Mouse (Mus musculus): ENCODE data around the gene Fga. TPM values are rescaled to one million over a fixed set of nuclear protein-coding genes. Genes with fewer than 3 reads are reported as not detected.

Fga gene
- polyA plus RNA-seq, 1 experiment from 2014 or later: not detected

GRCm38 (mm10) chr3:83032746-83033308, 7.0 kb downstream of the Fga start:
- WGBS: 45% methylated on average over 13 of the region's 13 CpGs
- peak overlapping the region; percentile 11 for H3K4me3 ChIP-seq
- H3K4me1 ChIP-seq (replicated peaks): peaks cover 6% of the 10 kb centered on the region; the same call in 1 of the 2 replicates
- H3K4me2 ChIP-seq: peak overlapping the region; percentile 29
- H3K27me3 ChIP-seq: no peaks in the 10 kb centered on the region
- H3K9ac ChIP-seq: no peak overlapping the region
- ATAC-seq (ENCODE audit: low FRiP score): 0 out of 2 replicates have a peak, but pooled peaks have one; percentile 28
- H3K9me3 ChIP-seq: no peaks in the 10 kb centered on the region
- H3K27ac ChIP-seq: no peak overlapping the region
- H3K36me3 ChIP-seq: no peaks in the 10 kb centered on the region

GRCm38 (mm10) chr3:83033801-83034200, 7.9 kb downstream of the Fga start:
- whole genome bisulfite sequencing: 90% methylated on average over 8 of the region's 8 CpGs
- peaks cover 6% of the 10 kb centered on the region; the same call in 1 of the 2 replicates for H3K4me1 ChIP-seq (replicated peaks)
- no peak for ATAC-seq (ENCODE audit: low FRiP score)
- no peak overlapping the region for H3K4me3 ChIP-seq
- H3K27me3 ChIP-seq: no peaks in the 10 kb centered on the region
- no peak overlapping the region for H3K27ac ChIP-seq
- H3K9ac ChIP-seq: no peak overlapping the region
- H3K36me3 ChIP-seq: no peaks in the 10 kb centered on the region
- no peaks in the 10 kb centered on the region for H3K9me3 ChIP-seq
- H3K4me2 ChIP-seq: no peak overlapping the region

GRCm38 (mm10) chr3:83038865-83039264, 13.0 kb downstream of the Fga start:
- WGBS: 87% methylated on average over 2 of the region's 2 CpGs

GRCm38 (mm10) chr3:83039666-83040065, 13.8 kb downstream of the Fga start:
- Histone ChIP-seq H3K36me3 (no peaks in the 10 kb centered on the region), H3K4me1 (replicated peaks) (no peaks in the 10 kb centered on the region), H3K27me3 (no peaks in the 10 kb centered on the region), H3K4me3 (no peak overlapping the region), H3K4me2 (no peak overlapping the region), H3K9me3 (no peaks in the 10 kb centered on the region), H3K9ac (no peak overlapping the region), H3K27ac (no peak overlapping the region)
- 84% methylated on average over 4 of the region's 4 CpGs for WGBS
- no peak for ATAC-seq (ENCODE audit: low FRiP score)

More at GRCm38 (mm10) chr3:83038865-83039264, 13.0 kb downstream of the Fga start:
- no peaks in the 10 kb centered on the region for H3K4me1 ChIP-seq (replicated peaks)
- no peak for ATAC-seq (ENCODE audit: low FRiP score)
- H3K4me3 ChIP-seq: no peak overlapping the region
- H3K4me2 ChIP-seq: no peak overlapping the region
- no peaks in the 10 kb centered on the region for H3K9me3 ChIP-seq
- H3K27me3 ChIP-seq: no peaks in the 10 kb centered on the region
- H3K36me3 ChIP-seq: no peaks in the 10 kb centered on the region
- H3K9ac ChIP-seq: no peak overlapping the region
- no peak overlapping the region for H3K27ac ChIP-seq

- no peaks in the 10 kb centered on the region for H3K27me3 ChIP-seq
- no peaks in the 10 kb centered on the region for H3K36me3 ChIP-seq
- H3K9ac ChIP-seq: no peak overlapping the region
- H3K4me3 ChIP-seq: no peak overlapping the region
- ATAC-seq (ENCODE audit: low FRiP score): no peak
- 93% methylated on average over 5 of the region's 5 CpGs for WGBS
- H3K4me2 ChIP-seq: no peak overlapping the region
- H3K27ac ChIP-seq: no peak overlapping the region
- no peaks in the 10 kb centered on the region for H3K9me3 ChIP-seq
- no peaks in the 10 kb centered on the region for H3K4me1 ChIP-seq (replicated peaks)
Measured at GRCm38 (mm10) chr3:83042451-83042850, 16.6 kb downstream of the Fga start.

GRCm38 (mm10) chr3:83046649-83047048, 20.8 kb downstream of the Fga start:
- no peak overlapping the region for H3K9ac ChIP-seq
- H3K4me2 ChIP-seq: no peak overlapping the region
- H3K27me3 ChIP-seq: no peaks in the 10 kb centered on the region
- H3K9me3 ChIP-seq: no peaks in the 10 kb centered on the region
- ATAC-seq (ENCODE audit: low FRiP score): no peak
- H3K4me1 ChIP-seq (replicated peaks): no peaks in the 10 kb centered on the region
- WGBS: 85% methylated on average over 11 of the region's 11 CpGs
- H3K4me3 ChIP-seq: no peak overlapping the region
- no peak overlapping the region for H3K27ac ChIP-seq
- no peaks in the 10 kb centered on the region for H3K36me3 ChIP-seq

GRCm38 (mm10) chr3:83049680-83050079, 23.8 kb downstream of the Fga start, which contains the start of gene Fgb:
TSS of gene Fgb (minus strand) at chr3:83049863.
- 72% methylated on average over 8 of the region's 8 CpGs for WGBS
- Histone ChIP-seq H3K9ac (no peak within 1 kb of the TSS), H3K36me3 (no peaks in the 10 kb centered on the region)

GRCm38 (mm10) chr3:83050661-83051060, 24.8 kb downstream of the Fga start:
- Histone ChIP-seq H3K9me3 (no peaks in the 10 kb centered on the region), H3K4me2 (no peak overlapping the region), H3K4me1 (replicated peaks) (no peaks in the 10 kb centered on the region), H3K36me3 (no peaks in the 10 kb centered on the region), H3K27me3 (no peaks in the 10 kb centered on the region), H3K27ac (no peak overlapping the region), H3K9ac (no peak overlapping the region), H3K4me3 (no peak overlapping the region)
- 78% methylated on average over 5 of the region's 5 CpGs for WGBS
- no peak for ATAC-seq (ENCODE audit: low FRiP score)

More at GRCm38 (mm10) chr3:83049680-83050079, 23.8 kb downstream of the Fga start, which contains the start of gene Fgb:
- no peaks in the 10 kb centered on the region for H3K4me1 ChIP-seq (replicated peaks)
- no peak within 1 kb of the TSS for H3K4me2 ChIP-seq
- no peak within 1 kb of the TSS for H3K27ac ChIP-seq
- no peak within 1 kb of the TSS for H3K4me3 ChIP-seq
- H3K27me3 ChIP-seq: no peaks in the 10 kb centered on the region
- no peak for ATAC-seq (ENCODE audit: low FRiP score)
- no peaks in the 10 kb centered on the region for H3K9me3 ChIP-seq

GRCm38 (mm10) chr3:83052102-83052501, 26.2 kb downstream of the Fga start:
- no peaks in the 10 kb centered on the region for H3K27me3 ChIP-seq
- peaks cover 13% of the 10 kb centered on the region for H3K4me1 ChIP-seq (replicated peaks)
- H3K9me3 ChIP-seq: no peaks in the 10 kb centered on the region
- 84% methylated on average over 5 of the region's 5 CpGs for WGBS
- H3K4me2 ChIP-seq: no peak overlapping the region
- ATAC-seq (ENCODE audit: low FRiP score): no peak
- no peak overlapping the region for H3K27ac ChIP-seq
- H3K36me3 ChIP-seq: peaks cover 1% of the 10 kb centered on the region
- H3K9ac ChIP-seq: no peak overlapping the region
- no peak overlapping the region for H3K4me3 ChIP-seq

- peaks cover 10% of the 10 kb centered on the region for H3K36me3 ChIP-seq
- 92% methylated on average over 7 of the region's 7 CpGs for WGBS
- no peak overlapping the region for H3K4me2 ChIP-seq
- no peak overlapping the region for H3K27ac ChIP-seq
- H3K27me3 ChIP-seq: no peaks in the 10 kb centered on the region
- no peaks in the 10 kb centered on the region for H3K9me3 ChIP-seq
- peaks cover 14% of the 10 kb centered on the region for H3K4me1 ChIP-seq (replicated peaks)
- ATAC-seq (ENCODE audit: low FRiP score): no peak
- no peak overlapping the region for H3K4me3 ChIP-seq
- H3K9ac ChIP-seq: no peak overlapping the region
Measured at GRCm38 (mm10) chr3:83053126-83053525, 27.2 kb downstream of the Fga start.

GRCm38 (mm10) chr3:83053758-83054157, 27.9 kb downstream of the Fga start:
- H3K9me3 ChIP-seq: no peaks in the 10 kb centered on the region
- no peak overlapping the region for H3K4me2 ChIP-seq
- H3K9ac ChIP-seq: no peak overlapping the region
- peaks cover 14% of the 10 kb centered on the region for H3K4me1 ChIP-seq (replicated peaks)
- no peak for ATAC-seq (ENCODE audit: low FRiP score)
- WGBS: 37% methylated on average over 10 of the region's 10 CpGs
- H3K27ac ChIP-seq: no peak overlapping the region
- no peak overlapping the region for H3K4me3 ChIP-seq
- no peaks in the 10 kb centered on the region for H3K27me3 ChIP-seq
- peaks cover 16% of the 10 kb centered on the region for H3K36me3 ChIP-seq

- no peak overlapping the region for H3K9ac ChIP-seq
- no peak overlapping the region for H3K27ac ChIP-seq
- no peaks in the 10 kb centered on the region for H3K27me3 ChIP-seq
- H3K9me3 ChIP-seq: no peaks in the 10 kb centered on the region
- 37% methylated on average over 13 of the region's 13 CpGs for WGBS
- H3K4me1 ChIP-seq (replicated peaks): peaks cover 14% of the 10 kb centered on the region
- H3K36me3 ChIP-seq: peaks cover 26% of the 10 kb centered on the region
- ATAC-seq (ENCODE audit: low FRiP score): no peak
- peak overlapping the region; percentile 45 for H3K4me2 ChIP-seq
- peak overlapping the region; percentile 81 for H3K4me3 ChIP-seq
Measured at GRCm38 (mm10) chr3:83054759-83055158, 28.9 kb downstream of the Fga start.

Measured in hindbrain, embryonic 13.5 days (tissue).